Mouse (Mus musculus): ENCODE measurements around the gene Adamts4. TPM values are rescaled to one million over a fixed set of nuclear protein-coding genes. Genes with fewer than 3 reads are reported as not detected.
A peak's percentile ranks its signal among the peaks of the same experiment; 100 is the strongest.

Adamts4 gene
- polyA plus RNA-seq, 1 experiment from 2014 or later: 5.0 TPM

DNA sequence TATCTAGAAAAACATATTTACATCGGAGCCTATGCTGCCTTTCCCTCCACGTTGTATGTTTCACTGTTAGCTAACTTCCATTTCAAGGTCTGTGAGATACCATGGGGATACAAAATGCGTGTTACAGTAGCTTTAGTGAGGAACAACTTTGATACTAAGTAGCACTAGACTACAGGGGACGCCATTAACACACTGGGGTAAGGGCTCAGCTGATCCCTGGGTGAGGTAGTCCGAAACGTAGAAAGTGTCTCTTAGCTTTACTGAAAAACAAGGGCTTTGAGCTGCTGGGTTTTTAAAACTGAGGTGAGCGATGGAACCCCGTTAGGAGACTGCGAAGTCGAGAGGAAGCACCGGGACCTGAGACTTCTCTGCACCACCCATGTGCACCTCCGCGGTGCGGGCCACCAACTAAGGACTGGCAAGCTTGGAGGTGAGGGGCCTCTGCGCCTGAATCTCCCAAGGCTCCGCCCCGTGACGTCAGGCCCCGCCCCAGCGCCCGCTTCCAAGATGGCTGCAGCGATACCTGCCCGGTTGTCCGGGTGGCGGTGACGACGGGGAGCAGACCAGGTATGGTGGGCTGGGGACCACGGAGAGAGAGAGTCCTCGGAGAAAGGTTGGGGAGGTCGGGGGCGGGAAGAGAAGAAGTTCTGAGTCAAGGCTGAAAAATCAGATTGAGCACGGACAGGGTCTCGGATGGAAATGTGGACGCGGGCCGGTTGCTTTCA lies 19.8 kb downstream of the Adamts4 start, which contains the start of gene B4galt3:
B4galt3 (plus strand) TSS at position 481 of the 725 bp plus-strand sequence.
- no peaks in the 10 kb centered on the region for H3K9me3 ChIP-seq (ENCODE audit: control insufficient read depth, low read length)
- peaks cover 7% of the 10 kb centered on the region for H3K4me1 ChIP-seq (replicated peaks; ENCODE audit: control insufficient read depth, insufficient read depth, low read length)
- ATAC-seq (replicated peaks; ENCODE audit: low FRiP score, low TSS enrichment, low read depth): peak; percentile 96
- 3% methylated on average over 36 of the region's 36 CpGs for WGBS
- H3K4me2 ChIP-seq (ENCODE audit: low read length): peak within 1 kb of the TSS; percentile 67
- H3K27me3 ChIP-seq (replicated peaks; ENCODE audit: control insufficient read depth, insufficient read depth, low read length): no peaks in the 10 kb centered on the region
- DNase-seq (ENCODE audit: low spot score): peak; percentile 99
- peaks cover 31% of the 10 kb centered on the region for H3K36me3 ChIP-seq (ENCODE audit: control insufficient read depth, insufficient read depth, low read length)
- H3K9ac ChIP-seq (ENCODE audit: low read length): peak within 1 kb of the TSS; percentile 58
- H3K27ac ChIP-seq (ENCODE audit: low read depth): peak within 1 kb of the TSS; percentile 12; the same call in 1 of the 2 replicates
- H3K4me3 ChIP-seq (ENCODE audit: low read depth, low read length): peak within 1 kb of the TSS; percentile 76

GRCm38 (mm10) chr1:171270573-171270900 lies 20.3 kb downstream of the Adamts4 start:
- Histone ChIP-seq H3K27ac (ENCODE audit: low read depth) (0 out of 2 replicates have a peak overlapping the region, but pooled peaks have one; percentile 12), H3K4me3 (ENCODE audit: low read depth, low read length) (peak overlapping the region; percentile 76), H3K4me1 (replicated peaks; ENCODE audit: control insufficient read depth, insufficient read depth, low read length) (peaks cover 7% of the 10 kb centered on the region), H3K4me2 (ENCODE audit: low read length) (peak overlapping the region; percentile 67), H3K36me3 (ENCODE audit: control insufficient read depth, insufficient read depth, low read length) (peaks cover 37% of the 10 kb centered on the region), H3K9me3 (ENCODE audit: control insufficient read depth, low read length) (no peaks in the 10 kb centered on the region), H3K27me3 (replicated peaks; ENCODE audit: control insufficient read depth, insufficient read depth, low read length) (no peaks in the 10 kb centered on the region), H3K9ac (ENCODE audit: low read length) (peak overlapping the region; percentile 58)
- WGBS: 0% methylated on average over 19 of the region's 19 CpGs
- DNase-seq (ENCODE audit: low spot score): no peak
- ATAC-seq (replicated peaks; ENCODE audit: low FRiP score, low TSS enrichment, low read depth): peak; percentile 82

DNA sequence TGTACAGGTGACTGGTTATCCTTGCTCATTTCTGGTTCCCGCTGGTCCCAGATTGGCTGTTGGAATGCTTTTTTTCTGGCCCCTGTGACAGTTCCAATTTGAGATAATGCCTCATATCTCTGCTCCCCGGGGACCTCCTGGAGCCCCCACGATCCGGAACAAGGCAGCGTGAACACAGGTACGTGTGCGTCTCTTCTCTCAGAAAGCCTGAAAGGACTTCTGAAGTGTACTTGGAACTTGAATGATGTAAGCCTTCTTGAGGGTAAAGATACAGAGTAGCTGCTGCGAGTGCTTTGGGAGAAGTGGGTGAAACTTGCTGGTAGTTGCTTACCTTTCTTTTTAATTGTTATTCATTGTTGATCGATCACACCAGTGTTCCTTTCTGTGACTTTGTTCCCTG lies 21.0 kb downstream of the Adamts4 start:
- Histone ChIP-seq H3K4me2 (ENCODE audit: low read length) (peak overlapping the region; percentile 67), H3K9me3 (ENCODE audit: control insufficient read depth, low read length) (no peaks in the 10 kb centered on the region), H3K27ac (ENCODE audit: low read depth) (no peak overlapping the region), H3K27me3 (replicated peaks; ENCODE audit: control insufficient read depth, insufficient read depth, low read length) (no peaks in the 10 kb centered on the region), H3K9ac (ENCODE audit: low read length) (peak overlapping the region; percentile 58; the same call in 1 of the 2 replicates), H3K4me3 (ENCODE audit: low read depth, low read length) (peak overlapping the region; percentile 76), H3K4me1 (replicated peaks; ENCODE audit: control insufficient read depth, insufficient read depth, low read length) (peaks cover 7% of the 10 kb centered on the region), H3K36me3 (ENCODE audit: control insufficient read depth, insufficient read depth, low read length) (peaks cover 43% of the 10 kb centered on the region)
- WGBS: 47% methylated on average over 9 of the region's 9 CpGs
- ATAC-seq (replicated peaks; ENCODE audit: low FRiP score, low TSS enrichment, low read depth): no peak
- DNase-seq (ENCODE audit: low spot score): no peak

- no peak overlapping the region for H3K9ac ChIP-seq (ENCODE audit: low read length)
- no peak overlapping the region for H3K27ac ChIP-seq (ENCODE audit: low read depth)
- peaks cover 47% of the 10 kb centered on the region for H3K36me3 ChIP-seq (ENCODE audit: control insufficient read depth, insufficient read depth, low read length)
- 72% methylated on average over 10 of the region's 10 CpGs for WGBS
- no peaks in the 10 kb centered on the region for H3K9me3 ChIP-seq (ENCODE audit: control insufficient read depth, low read length)
- ATAC-seq (replicated peaks; ENCODE audit: low FRiP score, low TSS enrichment, low read depth) (no peak), DNase-seq (ENCODE audit: low spot score) (no peak)
- peaks cover 7% of the 10 kb centered on the region for H3K4me1 ChIP-seq (replicated peaks; ENCODE audit: control insufficient read depth, insufficient read depth, low read length)
- no peaks in the 10 kb centered on the region for H3K27me3 ChIP-seq (replicated peaks; ENCODE audit: control insufficient read depth, insufficient read depth, low read length)
- no peak overlapping the region for H3K4me2 ChIP-seq (ENCODE audit: low read length)
- no peak overlapping the region for H3K4me3 ChIP-seq (ENCODE audit: low read depth, low read length)
Measured at GRCm38 (mm10) chr1:171271622-171272021, 21.4 kb downstream of the Adamts4 start.

GRCm38 (mm10) chr1:171272086-171272485 lies 21.9 kb downstream of the Adamts4 start:
- Histone ChIP-seq H3K27me3 (replicated peaks; ENCODE audit: control insufficient read depth, insufficient read depth, low read length) (no peaks in the 10 kb centered on the region), H3K9me3 (ENCODE audit: control insufficient read depth, low read length) (no peaks in the 10 kb centered on the region), H3K4me1 (replicated peaks; ENCODE audit: control insufficient read depth, insufficient read depth, low read length) (peaks cover 7% of the 10 kb centered on the region), H3K4me3 (ENCODE audit: low read depth, low read length) (no peak overlapping the region), H3K4me2 (ENCODE audit: low read length) (no peak overlapping the region), H3K9ac (ENCODE audit: low read length) (no peak overlapping the region), H3K27ac (ENCODE audit: low read depth) (no peak overlapping the region), H3K36me3 (ENCODE audit: control insufficient read depth, insufficient read depth, low read length) (peaks cover 52% of the 10 kb centered on the region)
- ATAC-seq (replicated peaks; ENCODE audit: low FRiP score, low TSS enrichment, low read depth): no peak
- WGBS: 93% methylated on average over 3 of the region's 3 CpGs
- no peak for DNase-seq (ENCODE audit: low spot score)

GRCm38 (mm10) chr1:171274171-171274570 lies 23.9 kb downstream of the Adamts4 start:
- Histone ChIP-seq H3K9ac (ENCODE audit: low read length) (no peak overlapping the region), H3K27ac (ENCODE audit: low read depth) (no peak overlapping the region), H3K36me3 (ENCODE audit: control insufficient read depth, insufficient read depth, low read length) (peaks cover 63% of the 10 kb centered on the region), H3K9me3 (ENCODE audit: control insufficient read depth, low read length) (no peaks in the 10 kb centered on the region), H3K27me3 (replicated peaks; ENCODE audit: control insufficient read depth, insufficient read depth, low read length) (no peaks in the 10 kb centered on the region), H3K4me3 (ENCODE audit: low read depth, low read length) (no peak overlapping the region), H3K4me2 (ENCODE audit: low read length) (no peak overlapping the region), H3K4me1 (replicated peaks; ENCODE audit: control insufficient read depth, insufficient read depth, low read length) (peaks cover 7% of the 10 kb centered on the region)
- ATAC-seq (replicated peaks; ENCODE audit: low FRiP score, low TSS enrichment, low read depth) (no peak), DNase-seq (ENCODE audit: low spot score) (no peak)
- 88% methylated on average over 12 of the region's 12 CpGs for WGBS

DNA sequence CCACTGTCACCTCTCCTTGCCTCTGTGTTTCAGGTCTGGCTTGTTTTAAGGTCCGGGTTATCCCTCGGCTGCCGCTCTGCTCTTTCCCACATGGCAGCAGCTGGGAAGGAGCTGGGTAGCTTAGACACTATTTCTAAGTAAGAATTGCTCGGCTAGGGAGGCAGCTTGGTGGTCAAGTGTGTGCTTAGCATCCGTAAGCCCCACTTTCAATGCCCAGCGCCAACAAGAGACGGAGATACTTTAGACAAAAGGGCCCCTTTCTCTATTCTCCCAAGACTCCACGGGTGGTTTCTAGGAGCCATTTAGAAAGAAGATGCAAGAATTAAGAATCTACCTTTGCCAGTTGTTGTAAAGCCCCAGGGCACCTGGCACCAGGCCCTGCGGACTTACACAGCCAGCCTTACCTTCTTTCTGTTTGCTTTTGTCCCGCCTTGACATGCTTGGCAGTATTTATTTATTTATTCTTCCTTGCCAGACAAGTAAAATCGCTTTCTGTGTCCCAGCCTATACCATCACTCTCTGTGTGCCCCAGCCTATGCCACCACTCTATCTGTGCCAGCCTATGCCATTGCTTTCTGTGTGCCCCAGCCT lies 25.0 kb downstream of the Adamts4 start:
- no peaks in the 10 kb centered on the region for H3K9me3 ChIP-seq (ENCODE audit: control insufficient read depth, low read length)
- WGBS: 86% methylated on average over 11 of the region's 11 CpGs
- H3K4me2 ChIP-seq (ENCODE audit: low read length): no peak overlapping the region
- ATAC-seq (replicated peaks; ENCODE audit: low FRiP score, low TSS enrichment, low read depth) (no peak), DNase-seq (ENCODE audit: low spot score) (no peak)
- peaks cover 12% of the 10 kb centered on the region for H3K4me1 ChIP-seq (replicated peaks; ENCODE audit: control insufficient read depth, insufficient read depth, low read length)
- H3K4me3 ChIP-seq (ENCODE audit: low read depth, low read length): no peak overlapping the region
- H3K27ac ChIP-seq (ENCODE audit: low read depth): no peak overlapping the region
- peaks cover 63% of the 10 kb centered on the region for H3K36me3 ChIP-seq (ENCODE audit: control insufficient read depth, insufficient read depth, low read length)
- no peak overlapping the region for H3K9ac ChIP-seq (ENCODE audit: low read length)
- no peaks in the 10 kb centered on the region for H3K27me3 ChIP-seq (replicated peaks; ENCODE audit: control insufficient read depth, insufficient read depth, low read length)

- H3K9me3 ChIP-seq (ENCODE audit: control insufficient read depth, low read length): no peaks in the 10 kb centered on the region
- H3K4me2 ChIP-seq (ENCODE audit: low read length): no peak overlapping the region
- peaks cover 9% of the 10 kb centered on the region for H3K4me1 ChIP-seq (replicated peaks; ENCODE audit: control insufficient read depth, insufficient read depth, low read length)
- H3K4me3 ChIP-seq (ENCODE audit: low read depth, low read length): no peak overlapping the region
- peaks cover 63% of the 10 kb centered on the region for H3K36me3 ChIP-seq (ENCODE audit: control insufficient read depth, insufficient read depth, low read length)
- H3K27ac ChIP-seq (ENCODE audit: low read depth): no peak overlapping the region
- H3K9ac ChIP-seq (ENCODE audit: low read length): no peak overlapping the region
- H3K27me3 ChIP-seq (replicated peaks; ENCODE audit: control insufficient read depth, insufficient read depth, low read length): no peaks in the 10 kb centered on the region
- WGBS: 92% methylated on average over 14 of the region's 14 CpGs
- DNase-seq (ENCODE audit: low spot score): no peak
- ATAC-seq (replicated peaks; ENCODE audit: low FRiP score, low TSS enrichment, low read depth): no peak
Measured at GRCm38 (mm10) chr1:171276110-171276748, 26.0 kb downstream of the Adamts4 start.

Data from intestine, embryonic 14.5 days (tissue).